Mouse (Mus musculus) G1E (cell line): ENCODE measurements around the gene Clip1. TPM values are rescaled to one million over a fixed set of nuclear protein-coding genes. Genes with fewer than 3 reads are reported as not detected.

Experiments used
- ATAC-seq: 2 replicates; pipeline ENCODE4 v1.8.0; 2016; ENCODE audit warnings: mild to moderate bottlenecking; ENCODE audit not compliant: insufficient number of reproducible peaks, poor library complexity, low FRiP score, severe bottlenecking; ENCODE audit errors: extremely low read depth
- DNase-seq: peaks from one replicate; pipeline ENCODE4 v3.0.0; 2012; ENCODE audit warnings: low spot score
- H3K27me3 ChIP-seq: 2 replicates; pipeline ENCODE4 v1.6.1; 2012; ENCODE audit warnings: mild to moderate bottlenecking, low read length, inconsistent platforms; ENCODE audit not compliant: insufficient read depth
- H3K36me3 ChIP-seq: replicated peaks from 2 replicates; pipeline ENCODE3; 2012; ENCODE audit warnings: mild to moderate bottlenecking, inconsistent platforms
- H3K4me1 ChIP-seq: 2 replicates; pipeline ENCODE4 v1.6.1; 2012; ENCODE audit warnings: low read depth, low read length, inconsistent platforms, mixed read lengths; ENCODE audit not compliant: insufficient read depth
- H3K4me3 ChIP-seq: 2 replicates; pipeline ENCODE4 v1.5.1; 2012; ENCODE audit warnings: low read depth, mild to moderate bottlenecking, inconsistent platforms, low read length, moderate library complexity, mixed read lengths
- H3K9me3 ChIP-seq: replicated peaks from 2 replicates; pipeline ENCODE4 v1.6.1; 2012; ENCODE audit warnings: inconsistent platforms
- CTCF ChIP-seq: IDR thresholded peaks from 2 replicates; pipeline ENCODE4 v1.5.1; 2012; ENCODE audit warnings: low read depth, low read length, inconsistent platforms, mixed read lengths
- GATA1 ChIP-seq: IDR thresholded peaks from 2 replicates; pipeline ENCODE4 v1.6.1; 2012; ENCODE audit warnings: borderline replicate concordance, low read length, inconsistent platforms, mixed read lengths
- GATA2 ChIP-seq: IDR thresholded peaks from 2 replicates; pipeline ENCODE4 v1.6.1; 2012; ENCODE audit warnings: low read depth, low read length, inconsistent platforms, borderline replicate concordance
- POLR2AphosphoS5 ChIP-seq: IDR thresholded peaks from 2 replicates; pipeline ENCODE4 v1.6.1; 2012; ENCODE audit warnings: low read depth, low read length, inconsistent platforms; ENCODE audit not compliant: insufficient replicate concordance
- TAL1 ChIP-seq: conservative IDR thresholded peaks from 2 replicates; pipeline ENCODE4 v1.6.1; 2012; ENCODE audit warnings: low read depth, low read length, inconsistent platforms, mixed read lengths
- polyA plus RNA-seq: library from polyadenylated mRNA; stranded (reverse); fragments of >175 nt; gene quantifications from 2 replicates; pipeline ENCODE4 v1.2.3, GENCODE M21; 2012
- total RNA-seq, 2 experiments: library from RNA; stranded (forward) in 1 of 2; stranded (reverse) in 1 of 2; fragments of 200-1000 nt in 1 of 2; fragments of >200 nt in 1 of 2; fragmentation: Nextera tagmentation in 1 of 2; gene quantifications; 2 replicates each; pipeline ENCODE4 v1.2.3; 2014 to 2017

The Clip1 gene
- total and polyA plus RNA-seq, 3 experiments, result 12.9 to 59.1 (median 49.1) TPM

- H3K9me3 ChIP-seq, result no peaks in the 10 kb centered on the region
- TF ChIP-seq POLR2AphosphoS5 (no peak), GATA2 (no peak), TAL1 (no peak), GATA1 (no peak), CTCF (no peak)
- no peak overlapping the region for H3K4me3 ChIP-seq
- H3K27me3 ChIP-seq, result no peaks in the 10 kb centered on the region
- peaks cover 3% of the 10 kb centered on the region; the same call in 1 of the 2 replicates for H3K4me1 ChIP-seq
- no peak for DNase-seq
- peaks cover 97% of the 10 kb centered on the region for H3K36me3 ChIP-seq
- no peak for ATAC-seq
Observed at GRCm38 (mm10) chr5:123530056-123530455, 154.4 kb downstream of the Clip1 start.

DNA sequence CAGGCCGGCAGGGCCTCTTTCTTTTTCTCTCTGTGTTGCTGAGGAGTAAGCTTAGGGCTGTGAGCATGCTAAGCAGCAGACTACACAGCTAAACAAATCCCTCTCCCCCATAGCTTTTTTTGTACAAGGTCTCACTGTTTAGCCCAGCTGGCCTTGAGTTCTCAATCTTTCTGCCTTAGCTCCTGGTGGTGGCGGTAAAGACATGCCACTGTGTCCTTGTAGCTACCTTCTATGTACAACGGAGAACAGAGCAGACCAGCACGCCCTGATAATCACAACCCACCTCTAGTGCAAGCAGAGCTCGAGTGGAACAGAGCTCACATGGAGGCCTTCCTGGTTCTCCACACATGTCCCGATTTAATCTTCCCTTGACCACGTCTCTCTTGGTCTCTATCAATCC lies 155.8 kb downstream of the Clip1 start:
- ATAC-seq (no peak), DNase-seq (no peak)
- H3K9me3 ChIP-seq, result no peaks in the 10 kb centered on the region
- H3K27me3 ChIP-seq, result no peaks in the 10 kb centered on the region
- no peak for TF ChIP-seq CTCF
- TF ChIP-seq POLR2AphosphoS5, result no peak
- no peak for TF ChIP-seq TAL1
- TF ChIP-seq GATA1, result no peak
- TF ChIP-seq GATA2, result no peak
- H3K4me1 ChIP-seq, result peaks cover 12% of the 10 kb centered on the region
- no peak overlapping the region for H3K4me3 ChIP-seq
- H3K36me3 ChIP-seq, result peaks cover 91% of the 10 kb centered on the region

Other genes starting within 250 kb of the Clip1 start
- not detected in 2 replicates for gene Lrrc43, start 195.3 kb downstream of the Clip1 start, total RNA-seq (2014; fragmentation: Nextera tagmentation)
- not detected in 2 replicates for gene Lrrc43, start 195.3 kb downstream of the Clip1 start, total RNA-seq (2017)
- not detected in 2 replicates for gene Lrrc43, start 195.3 kb downstream of the Clip1 start, polyA plus RNA-seq
- not detected in 2 replicates for gene Il31, start 195.1 kb downstream of the Clip1 start, total RNA-seq (2014; fragmentation: Nextera tagmentation)
- gene Il31, start 195.1 kb downstream of the Clip1 start, total RNA-seq (2017), result not detected in 2 replicates
- not detected in 2 replicates for gene Il31, start 195.1 kb downstream of the Clip1 start, polyA plus RNA-seq
- gene B3gnt4, start 174.2 kb downstream of the Clip1 start, total RNA-seq (2014; fragmentation: Nextera tagmentation), result not detected in 2 replicates
- 0.11 and 0.29 TPM in 2 replicates for gene B3gnt4, start 174.2 kb downstream of the Clip1 start, total RNA-seq (2017)
- not detected in 2 replicates for gene B3gnt4, start 174.2 kb downstream of the Clip1 start, polyA plus RNA-seq
- gene Diablo, start 160.4 kb downstream of the Clip1 start, total RNA-seq (2014; fragmentation: Nextera tagmentation), result 26.0 and 29.6 TPM in 2 replicates
- 47.6 and 51.3 TPM in 2 replicates for gene Diablo, start 160.4 kb downstream of the Clip1 start, total RNA-seq (2017)
- gene Diablo, start 160.4 kb downstream of the Clip1 start, polyA plus RNA-seq, result 4.0 and 6.3 TPM in 2 replicates
- gene Gm49027, start 159.1 kb downstream of the Clip1 start, total RNA-seq (2014; fragmentation: Nextera tagmentation), result not detected in 2 replicates
- gene Gm49027, start 159.1 kb downstream of the Clip1 start, total RNA-seq (2017), result 0.17 and 0.71 TPM in 2 replicates
- gene Gm49027, start 159.1 kb downstream of the Clip1 start, polyA plus RNA-seq, result 0.20 and 0.50 TPM in 2 replicates
- gene Vps33a, start 111.6 kb downstream of the Clip1 start, total RNA-seq (2014; fragmentation: Nextera tagmentation), result 28.1 and 31.4 TPM in 2 replicates
- gene Vps33a, start 111.6 kb downstream of the Clip1 start, total RNA-seq (2017), result 36.3 and 37.9 TPM in 2 replicates
- gene Vps33a, start 111.6 kb downstream of the Clip1 start, polyA plus RNA-seq, result 9.4 and 11.5 TPM in 2 replicates
- 68.2 and 93.6 TPM in 2 replicates for gene Zcchc8, start 36.5 kb upstream of the Clip1 start, total RNA-seq (2014; fragmentation: Nextera tagmentation)
- gene Zcchc8, start 36.5 kb upstream of the Clip1 start, total RNA-seq (2017), result 33.3 and 41.4 TPM in 2 replicates
- gene Zcchc8, start 36.5 kb upstream of the Clip1 start, polyA plus RNA-seq, result 55.2 and 79.4 TPM in 2 replicates
- 141 and 148 TPM in 2 replicates for gene Rsrc2, start 64.8 kb upstream of the Clip1 start, total RNA-seq (2014; fragmentation: Nextera tagmentation)
- gene Rsrc2, start 64.8 kb upstream of the Clip1 start, total RNA-seq (2017), result 130 and 151 TPM in 2 replicates
- 8.2 and 18.3 TPM in 2 replicates for gene Rsrc2, start 64.8 kb upstream of the Clip1 start, polyA plus RNA-seq
- 100 and 117 TPM in 2 replicates for gene Kntc1, start 65.1 kb upstream of the Clip1 start, total RNA-seq (2014; fragmentation: Nextera tagmentation)
- 61.9 and 68.0 TPM in 2 replicates for gene Kntc1, start 65.1 kb upstream of the Clip1 start, total RNA-seq (2017)
- gene Kntc1, start 65.1 kb upstream of the Clip1 start, polyA plus RNA-seq, result 3.2 and 3.8 TPM in 2 replicates
- gene Hcar2, start 180.9 kb upstream of the Clip1 start, total RNA-seq (2014; fragmentation: Nextera tagmentation), result not detected in 2 replicates
- 0.12 and 0.22 TPM in 2 replicates for gene Hcar2, start 180.9 kb upstream of the Clip1 start, total RNA-seq (2017)
- not detected in 2 replicates for gene Hcar2, start 180.9 kb upstream of the Clip1 start, polyA plus RNA-seq
- gene Hcar1, start 195.4 kb upstream of the Clip1 start, total RNA-seq (2014; fragmentation: Nextera tagmentation), result not detected in 2 replicates
- gene Hcar1, start 195.4 kb upstream of the Clip1 start, total RNA-seq (2017), result 0.06 and 0.22 TPM in 2 replicates
- gene Hcar1, start 195.4 kb upstream of the Clip1 start, polyA plus RNA-seq, result not detected in 2 replicates
- 54.0 and 97.5 TPM in 2 replicates for gene Denr, start 222.6 kb upstream of the Clip1 start, total RNA-seq (2014; fragmentation: Nextera tagmentation)
- gene Denr, start 222.6 kb upstream of the Clip1 start, total RNA-seq (2017), result 39.7 and 51.7 TPM in 2 replicates
- 150 and 207 TPM in 2 replicates for gene Denr, start 222.6 kb upstream of the Clip1 start, polyA plus RNA-seq
- gene Gm43518, start 242.8 kb upstream of the Clip1 start, total RNA-seq (2014; fragmentation: Nextera tagmentation), result 1.6 TPM in 1 of 2 replicates, not detected in the other
- 0.27 and 1.5 TPM in 2 replicates for gene Gm43518, start 242.8 kb upstream of the Clip1 start, total RNA-seq (2017)
- gene Gm43518, start 242.8 kb upstream of the Clip1 start, polyA plus RNA-seq, result not detected in 2 replicates
- gene Ccdc62, start 246.1 kb upstream of the Clip1 start, total RNA-seq (2014; fragmentation: Nextera tagmentation), result 2.8 and 9.4 TPM in 2 replicates
- gene Ccdc62, start 246.1 kb upstream of the Clip1 start, total RNA-seq (2017), result 3.0 and 3.9 TPM in 2 replicates
- 5.0 and 5.6 TPM in 2 replicates for gene Ccdc62, start 246.1 kb upstream of the Clip1 start, polyA plus RNA-seq